Mouse (Mus musculus): ENCODE measurements around the gene Pramel1. TPM values are rescaled to one million over a fixed set of nuclear protein-coding genes. Genes with fewer than 3 reads are reported as not detected.

Pramel1 gene
- not detected for polyA plus RNA-seq (2014; fragmentation: Illumina TruSeq; extraction: RNeasy Lipid Tissue Mini Kit (QIAGEN cat#74804); ENCODE audit: low read depth, low replicate concordance)

DNA sequence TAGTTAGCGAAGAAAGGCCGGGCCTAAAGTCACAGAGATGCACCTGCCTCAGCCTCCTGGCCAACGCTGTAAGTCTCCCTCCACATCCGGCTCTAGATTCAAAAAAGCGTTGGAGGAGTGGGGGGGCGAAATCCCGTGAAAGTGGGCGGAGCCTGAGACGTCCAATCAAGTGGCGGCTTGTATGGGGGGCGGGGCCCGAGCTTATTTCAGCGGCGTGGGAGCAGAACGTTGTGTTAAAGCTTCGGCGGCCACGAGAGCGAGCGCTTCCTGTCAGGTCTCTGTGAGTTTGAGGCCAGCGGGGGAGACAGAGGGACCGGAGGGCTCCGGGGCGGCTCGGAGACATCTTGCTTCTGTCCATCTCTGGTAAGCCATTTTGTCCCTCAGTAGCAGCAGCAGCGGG, at the start of gene Pramel1:
TSS of gene Pramel1 (plus strand) at position 248 of the 400 bp plus-strand sequence.

GRCm38 (mm10) chr4:143349484-143349906, 44.7 kb upstream of the Pramel1 start, which contains the start of gene Lrrc38:
Gene Lrrc38, plus strand, starts transcription at chr4:143349757.

GRCm38 (mm10) chr4:143412219-143413092, 18.2 kb downstream of the Pramel1 start, which contains the start of gene Pramef8:
Gene Pramef8, plus strand, starts transcription at chr4:143412426.

Other genes with a start within 250 kb of the Pramel1 start
- gene Prdm2, start 181.4 kb upstream of the Pramel1 start, polyA plus RNA-seq (2014; fragmentation: Illumina TruSeq; extraction: RNeasy Lipid Tissue Mini Kit (QIAGEN cat#74804); ENCODE audit: low read depth, low replicate concordance) = 15.6 TPM
- 4.9 TPM for gene Pdpn, start 94.9 kb upstream of the Pramel1 start, polyA plus RNA-seq (2014; fragmentation: Illumina TruSeq; extraction: RNeasy Lipid Tissue Mini Kit (QIAGEN cat#74804); ENCODE audit: low read depth, low replicate concordance)
- gene Lrrc38, start 44.7 kb upstream of the Pramel1 start, polyA plus RNA-seq (2014; fragmentation: Illumina TruSeq; extraction: RNeasy Lipid Tissue Mini Kit (QIAGEN cat#74804); ENCODE audit: low read depth, low replicate concordance) = 0.26 TPM
- gene Pramef8, start 18.0 kb downstream of the Pramel1 start, polyA plus RNA-seq (2014; fragmentation: Illumina TruSeq; extraction: RNeasy Lipid Tissue Mini Kit (QIAGEN cat#74804); ENCODE audit: low read depth, low replicate concordance) = 11.1 TPM
- gene Oog4, start 55.9 kb downstream of the Pramel1 start, polyA plus RNA-seq (2014; fragmentation: Illumina TruSeq; extraction: RNeasy Lipid Tissue Mini Kit (QIAGEN cat#74804); ENCODE audit: low read depth, low replicate concordance) = not detected
- gene Gm13043, start 116.9 kb downstream of the Pramel1 start, polyA plus RNA-seq (2014; fragmentation: Illumina TruSeq; extraction: RNeasy Lipid Tissue Mini Kit (QIAGEN cat#74804); ENCODE audit: low read depth, low replicate concordance) = not detected
- gene Gm13040, start 141.5 kb downstream of the Pramel1 start, polyA plus RNA-seq (2014; fragmentation: Illumina TruSeq; extraction: RNeasy Lipid Tissue Mini Kit (QIAGEN cat#74804); ENCODE audit: low read depth, low replicate concordance) = not detected
- gene BC080695, start 157.3 kb downstream of the Pramel1 start, polyA plus RNA-seq (2014; fragmentation: Illumina TruSeq; extraction: RNeasy Lipid Tissue Mini Kit (QIAGEN cat#74804); ENCODE audit: low read depth, low replicate concordance) = not detected
- not detected for gene Gm13057, start 157.3 kb downstream of the Pramel1 start, polyA plus RNA-seq (2014; fragmentation: Illumina TruSeq; extraction: RNeasy Lipid Tissue Mini Kit (QIAGEN cat#74804); ENCODE audit: low read depth, low replicate concordance)
- not detected for gene Gm13083, start 220.6 kb downstream of the Pramel1 start, polyA plus RNA-seq (2014; fragmentation: Illumina TruSeq; extraction: RNeasy Lipid Tissue Mini Kit (QIAGEN cat#74804); ENCODE audit: low read depth, low replicate concordance)

Data from heart, adult 10 weeks (tissue).